Mouse (Mus musculus) hindbrain, embryonic 16.5 days (tissue): ENCODE data around the gene Fam243. TPM values are rescaled to one million over a fixed set of nuclear protein-coding genes. Genes with fewer than 3 reads are reported as not detected.

Experiments used
- ATAC-seq: fragments of 200-750 bp; cut with Nextera tagmentation; 2 replicates; pipeline ENCODE4 v1.8.0; 2017; ENCODE audit warnings: moderate TSS enrichment, moderate library complexity
- H3K27ac ChIP-seq: fragments of 300-500 bp; sonication (generic); 2 replicates; pipeline ENCODE4 v1.5.1; 2014; ENCODE audit warnings: low read depth, mild to moderate bottlenecking, control low read depth, low read length, moderate library complexity
- H3K27me3 ChIP-seq: fragments of 300-500 bp; sonication (generic); replicated peaks from 2 replicates; pipeline ENCODE4 v1.6.1; 2014; ENCODE audit warnings: low read length; ENCODE audit not compliant: control insufficient read depth, insufficient read depth
- H3K36me3 ChIP-seq: fragments of 300-500 bp; sonication (generic); 2 replicates; pipeline ENCODE4 v1.6.1; 2014; ENCODE audit warnings: mild to moderate bottlenecking, low read length, moderate library complexity, mixed read lengths; ENCODE audit not compliant: control insufficient read depth, insufficient read depth
- H3K4me1 ChIP-seq: fragments of 300-500 bp; sonication (generic); 2 replicates; pipeline ENCODE4 v1.6.1; 2014; ENCODE audit warnings: low read depth, low read length; ENCODE audit not compliant: control insufficient read depth, insufficient read depth
- H3K4me2 ChIP-seq: fragments of 300-500 bp; sonication (generic); 2 replicates; pipeline ENCODE4 v1.6.1; 2014; ENCODE audit warnings: mild to moderate bottlenecking, low read length, control low read depth, moderate library complexity
- H3K4me3 ChIP-seq: fragments of 300-500 bp; sonication (generic); 2 replicates; pipeline ENCODE4 v1.5.1; 2014; ENCODE audit warnings: mild to moderate bottlenecking, low read length, control low read depth, moderate library complexity
- H3K9ac ChIP-seq: fragments of 300-500 bp; sonication (generic); 2 replicates; pipeline ENCODE4 v1.6.1; 2014; ENCODE audit warnings: low read depth, mild to moderate bottlenecking, control low read depth, low read length, moderate library complexity
- H3K9me3 ChIP-seq: fragments of 300-500 bp; sonication (generic); 2 replicates; pipeline ENCODE4 v1.6.1; 2014; ENCODE audit warnings: mild to moderate bottlenecking, low read length, moderate library complexity; ENCODE audit not compliant: control insufficient read depth
- WGBS: fragments of 180-500 bp; shearing (Covaris S2); extraction: QIAGEN DNeasy Blood & Tissue Kit; methylation state at CpG from one replicate; pipeline ENCODE4 v1.1.7; 2014; 5-methylcytosine and 5-hydroxymethylcytosine counted together
- polyA plus RNA-seq: library from polyadenylated mRNA; unstranded; fragments of >200 nt; fragmentation: Nextera tagmentation; extraction: Ambion mirVana; gene quantifications from 2 replicates; pipeline ENCODE4 v1.2.1, GENCODE M21; 2015

The Fam243 gene
- not detected in 2 replicates for polyA plus RNA-seq

GRCm38 (mm10) chr16:92321341-92321740 lies at the start of gene Fam243:
Gene Fam243, minus strand, starts transcription at chr16:92321441.
- no peaks in the 10 kb centered on the region for H3K36me3 ChIP-seq
- no peaks in the 10 kb centered on the region for H3K27me3 ChIP-seq
- no peaks in the 10 kb centered on the region for H3K4me1 ChIP-seq
- ATAC-seq = no peak
- no peak within 1 kb of the TSS for H3K9ac ChIP-seq
- H3K4me2 ChIP-seq = no peak within 1 kb of the TSS
- no peak within 1 kb of the TSS for H3K27ac ChIP-seq
- WGBS = 92% methylated on average over 8 of the region's 8 CpGs
- H3K4me3 ChIP-seq = no peak within 1 kb of the TSS
- H3K9me3 ChIP-seq = no peaks in the 10 kb centered on the region

DNA sequence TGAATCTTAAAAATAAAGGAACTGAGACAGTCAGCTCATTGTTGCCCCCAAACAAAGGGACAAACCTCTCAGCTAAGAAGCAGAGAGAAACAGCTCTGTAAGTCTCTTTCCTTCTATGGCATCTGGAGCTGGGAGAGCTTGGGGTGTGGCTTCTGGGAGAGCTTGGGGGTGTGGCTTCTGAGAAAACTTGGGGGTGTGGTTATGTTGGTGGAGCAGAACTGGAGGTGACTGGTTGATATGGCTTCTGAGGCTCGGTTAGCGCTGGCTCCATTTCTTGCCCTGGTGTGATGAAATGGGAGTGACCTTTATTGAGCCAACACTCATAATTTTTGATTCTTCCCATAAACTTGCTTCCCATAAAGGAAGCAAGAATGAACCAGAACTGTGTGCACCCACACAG lies 48.0 kb upstream of the Fam243 start:
- no peak for ATAC-seq
- Histone ChIP-seq H3K9ac (no peak overlapping the region), H3K4me2 (no peak overlapping the region), H3K27ac (no peak overlapping the region), H3K4me1 (peaks cover 7% of the 10 kb centered on the region; the same call in 1 of the 2 replicates), H3K27me3 (no peaks in the 10 kb centered on the region), H3K36me3 (no peaks in the 10 kb centered on the region), H3K9me3 (no peaks in the 10 kb centered on the region), H3K4me3 (no peak overlapping the region)
- WGBS = 48% methylated on average over 2 of the region's 2 CpGs

- ATAC-seq = no peak
- Histone ChIP-seq H3K4me2 (no peak overlapping the region), H3K4me1 (no peaks in the 10 kb centered on the region), H3K27me3 (no peaks in the 10 kb centered on the region), H3K9ac (no peak overlapping the region), H3K4me3 (no peak overlapping the region), H3K27ac (no peak overlapping the region), H3K36me3 (no peaks in the 10 kb centered on the region), H3K9me3 (no peaks in the 10 kb centered on the region)
- WGBS = 53% methylated on average over 7 of the region's 7 CpGs
These were observed 44.2 kb upstream of the Fam243 start for GRCm38 (mm10) chr16:92365477-92365876.

GRCm38 (mm10) chr16:92360711-92361110 lies 39.5 kb upstream of the Fam243 start:
- H3K36me3 ChIP-seq = no peaks in the 10 kb centered on the region
- peaks cover 7% of the 10 kb centered on the region for H3K4me1 ChIP-seq
- H3K4me3 ChIP-seq = no peak overlapping the region
- no peak overlapping the region for H3K27ac ChIP-seq
- H3K4me2 ChIP-seq = no peak overlapping the region
- no peaks in the 10 kb centered on the region for H3K27me3 ChIP-seq
- H3K9ac ChIP-seq = no peak overlapping the region
- no peak for ATAC-seq
- WGBS = 59% methylated on average over 7 of the region's 7 CpGs
- H3K9me3 ChIP-seq = no peaks in the 10 kb centered on the region

DNA sequence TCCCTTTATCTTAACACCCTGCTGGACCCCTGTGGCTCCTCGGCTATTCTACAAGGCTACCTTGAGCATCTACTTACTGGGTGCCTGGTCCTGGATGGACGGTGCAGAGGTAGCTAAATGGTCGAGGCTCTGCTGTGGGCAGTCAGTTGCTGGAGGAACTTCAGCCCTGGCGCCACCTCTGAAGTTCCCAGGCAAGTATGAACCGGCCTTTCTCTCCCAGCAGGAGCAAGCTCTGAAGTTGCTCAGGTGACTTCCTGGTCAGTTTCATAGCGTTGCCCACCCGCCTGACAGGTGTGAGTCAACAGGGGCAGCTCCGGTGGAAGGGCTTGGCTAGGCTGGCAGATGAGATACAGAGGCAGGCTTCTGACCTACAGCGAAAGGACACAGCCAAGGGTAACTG lies 38.0 kb upstream of the Fam243 start, which contains the start of gene Kcne1:
Gene Kcne1 (minus strand): TSS at position 240 of the 400 bp plus-strand sequence.
- H3K4me1 ChIP-seq = peaks cover 7% of the 10 kb centered on the region
- ATAC-seq = no peak

GRCm38 (mm10) chr16:92358734-92359133 lies 37.5 kb upstream of the Fam243 start:
- Histone ChIP-seq H3K4me2 (no peak overlapping the region), H3K4me1 (peaks cover 7% of the 10 kb centered on the region), H3K9ac (no peak overlapping the region), H3K9me3 (no peaks in the 10 kb centered on the region), H3K36me3 (no peaks in the 10 kb centered on the region), H3K27ac (no peak overlapping the region), H3K4me3 (no peak overlapping the region), H3K27me3 (no peaks in the 10 kb centered on the region)
- peak; percentile 28; the same call in 1 of the 2 replicates for ATAC-seq
- WGBS = 25% methylated on average over 9 of the region's 9 CpGs

More for the DNA sequence above, 38.0 kb upstream of the Fam243 start, which contains the start of gene Kcne1:
- H3K27ac ChIP-seq = no peak within 1 kb of the TSS
- no peaks in the 10 kb centered on the region for H3K9me3 ChIP-seq
- no peak within 1 kb of the TSS for H3K9ac ChIP-seq
- H3K4me2 ChIP-seq = no peak within 1 kb of the TSS
- no peaks in the 10 kb centered on the region for H3K36me3 ChIP-seq
- H3K27me3 ChIP-seq = no peaks in the 10 kb centered on the region
- 64% methylated on average over 9 of the region's 9 CpGs for WGBS
- H3K4me3 ChIP-seq = no peak within 1 kb of the TSS

DNA sequence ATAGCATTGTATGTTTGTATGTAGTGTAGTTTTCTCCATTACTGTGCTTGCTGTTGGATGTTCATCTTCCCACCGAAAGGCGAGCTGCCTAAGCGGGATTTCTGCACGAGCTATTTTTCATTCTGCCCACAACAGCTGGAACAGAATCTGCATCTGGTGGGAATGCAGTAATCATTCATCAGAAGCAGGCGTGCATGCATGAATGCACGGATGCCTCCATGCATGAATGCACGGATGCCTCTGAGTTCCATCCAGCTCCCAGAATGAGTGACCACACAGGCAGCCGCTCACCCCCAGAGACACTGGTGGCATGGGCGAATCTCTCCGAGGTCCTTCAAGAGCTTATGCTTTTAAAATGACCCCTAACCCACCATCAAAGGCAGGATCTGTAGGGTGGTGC lies 36.3 kb upstream of the Fam243 start:
- ATAC-seq = peak; percentile 38; the same call in 1 of the 2 replicates
- H3K9ac ChIP-seq = no peak overlapping the region
- 23% methylated on average over 10 of the region's 10 CpGs for WGBS

GRCm38 (mm10) chr16:92357023-92357422 lies 35.8 kb upstream of the Fam243 start:
- no peak overlapping the region for H3K4me3 ChIP-seq
- peaks cover 7% of the 10 kb centered on the region for H3K4me1 ChIP-seq
- whole genome bisulfite sequencing = 50% methylated on average over 9 of the region's 9 CpGs
- H3K9me3 ChIP-seq = no peaks in the 10 kb centered on the region
- H3K27me3 ChIP-seq = no peaks in the 10 kb centered on the region
- ATAC-seq = no peak; the same call in 1 of the 2 replicates
- no peak overlapping the region for H3K9ac ChIP-seq
- H3K4me2 ChIP-seq = no peak overlapping the region
- H3K36me3 ChIP-seq = no peaks in the 10 kb centered on the region
- H3K27ac ChIP-seq = no peak overlapping the region

More for the DNA sequence above, 36.3 kb upstream of the Fam243 start:
- peaks cover 7% of the 10 kb centered on the region for H3K4me1 ChIP-seq
- no peak overlapping the region for H3K4me2 ChIP-seq
- H3K27ac ChIP-seq = no peak overlapping the region
- H3K4me3 ChIP-seq = no peak overlapping the region
- no peaks in the 10 kb centered on the region for H3K36me3 ChIP-seq
- H3K9me3 ChIP-seq = no peaks in the 10 kb centered on the region
- no peaks in the 10 kb centered on the region for H3K27me3 ChIP-seq

GRCm38 (mm10) chr16:92355982-92356381 lies 34.7 kb upstream of the Fam243 start:
- Histone ChIP-seq H3K9me3 (no peaks in the 10 kb centered on the region), H3K27ac (no peak overlapping the region), H3K4me1 (peaks cover 7% of the 10 kb centered on the region), H3K9ac (no peak overlapping the region), H3K36me3 (no peaks in the 10 kb centered on the region), H3K4me2 (no peak overlapping the region), H3K27me3 (no peaks in the 10 kb centered on the region), H3K4me3 (no peak overlapping the region)
- WGBS = 73% methylated on average over 11 of the region's 11 CpGs
- ATAC-seq = no peak

DNA sequence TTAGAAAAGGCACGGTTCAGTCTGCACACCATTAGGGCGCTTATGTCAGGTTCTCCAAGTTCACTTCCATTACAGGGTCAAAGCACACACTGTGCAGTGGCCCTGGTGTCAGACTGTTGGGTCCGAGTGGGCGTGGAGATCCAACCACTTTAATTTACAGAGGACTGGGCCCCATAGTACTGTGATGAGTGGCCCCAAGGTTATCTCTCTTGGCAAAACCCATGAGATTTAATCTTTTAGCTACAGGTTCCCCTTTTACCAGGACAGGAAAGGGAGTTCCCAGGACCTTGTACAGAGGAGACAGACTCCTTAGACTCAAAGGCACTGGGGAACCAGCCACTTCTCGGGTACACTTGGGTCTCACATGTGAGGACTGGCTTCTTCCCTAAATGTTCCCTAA lies 34.1 kb upstream of the Fam243 start:
- no peak for ATAC-seq
- H3K9ac ChIP-seq = no peak overlapping the region
- no peaks in the 10 kb centered on the region for H3K9me3 ChIP-seq
- no peak overlapping the region for H3K27ac ChIP-seq
- H3K4me3 ChIP-seq = no peak overlapping the region
- no peaks in the 10 kb centered on the region for H3K36me3 ChIP-seq
- no peaks in the 10 kb centered on the region for H3K27me3 ChIP-seq
- H3K4me1 ChIP-seq = peaks cover 7% of the 10 kb centered on the region
- 83% methylated on average over 5 of the region's 5 CpGs for WGBS
- H3K4me2 ChIP-seq = no peak overlapping the region
